Mouse (Mus musculus) midbrain, embryonic 11.5 days (tissue): ENCODE data around the gene Cdc14a. TPM values are rescaled to one million over a fixed set of nuclear protein-coding genes. Genes with fewer than 3 reads are reported as not detected.

Experiments
- ATAC-seq: fragments of 200-750 bp; cut with Nextera tagmentation; 2 replicates; pipeline ENCODE4 v1.8.0; 2017; ENCODE audit warnings: moderate TSS enrichment, moderate library complexity; ENCODE audit not compliant: low FRiP score
- DNase-seq: peaks from one replicate; pipeline ENCODE4 v3.0.0; 2015; ENCODE audit warnings: low spot score; ENCODE audit errors: missing footprints
- H3K27ac ChIP-seq: fragments of 300-500 bp; sonication (generic); 2 replicates; pipeline ENCODE4 v1.5.1; 2014; ENCODE audit warnings: low read depth, low read length
- H3K27me3 ChIP-seq: fragments of 300-500 bp; sonication (generic); 2 replicates; pipeline ENCODE4 v1.6.1; 2014; ENCODE audit warnings: mild to moderate bottlenecking, low read length, moderate library complexity, mixed read lengths; ENCODE audit not compliant: control insufficient read depth, insufficient read depth
- H3K36me3 ChIP-seq: fragments of 300-500 bp; sonication (generic); 2 replicates; pipeline ENCODE4 v1.6.1; 2014; ENCODE audit warnings: mild to moderate bottlenecking, low read length, moderate library complexity, mixed read lengths; ENCODE audit not compliant: control insufficient read depth, insufficient read depth
- H3K4me1 ChIP-seq: fragments of 300-500 bp; sonication (generic); 2 replicates; pipeline ENCODE4 v1.6.1; 2014; ENCODE audit warnings: low read length; ENCODE audit not compliant: control insufficient read depth, insufficient read depth
- H3K4me2 ChIP-seq: fragments of 300-500 bp; sonication (generic); 2 replicates; pipeline ENCODE4 v1.6.1; 2014; ENCODE audit warnings: mild to moderate bottlenecking, moderate library complexity
- H3K4me3 ChIP-seq: fragments of 300-500 bp; sonication (generic); 2 replicates; pipeline ENCODE4 v1.5.1; 2014; ENCODE audit warnings: low read depth, low read length
- H3K9ac ChIP-seq: fragments of 300-500 bp; sonication (generic); 2 replicates; pipeline ENCODE4 v1.6.1; 2014; ENCODE audit warnings: low read length
- H3K9me3 ChIP-seq: fragments of 300-500 bp; sonication (generic); 2 replicates; pipeline ENCODE4 v1.6.1; 2016; ENCODE audit warnings: low read length; ENCODE audit not compliant: control insufficient read depth
- WGBS: fragments of 180-500 bp; shearing (Covaris S2); extraction: QIAGEN DNeasy Blood & Tissue Kit; methylation state at CpG from one replicate; pipeline ENCODE4 v1.1.7; 2014; 5-methylcytosine and 5-hydroxymethylcytosine counted together
- polyA plus RNA-seq: library from polyadenylated mRNA; unstranded; fragments of >200 nt; fragmentation: Nextera tagmentation; extraction: Ambion mirVana; gene quantifications from 2 replicates; pipeline ENCODE4 v1.2.1, GENCODE M21; 2014

The Cdc14a gene
- polyA plus RNA-seq, result 15.5 and 18.2 TPM in 2 replicates

DNA sequence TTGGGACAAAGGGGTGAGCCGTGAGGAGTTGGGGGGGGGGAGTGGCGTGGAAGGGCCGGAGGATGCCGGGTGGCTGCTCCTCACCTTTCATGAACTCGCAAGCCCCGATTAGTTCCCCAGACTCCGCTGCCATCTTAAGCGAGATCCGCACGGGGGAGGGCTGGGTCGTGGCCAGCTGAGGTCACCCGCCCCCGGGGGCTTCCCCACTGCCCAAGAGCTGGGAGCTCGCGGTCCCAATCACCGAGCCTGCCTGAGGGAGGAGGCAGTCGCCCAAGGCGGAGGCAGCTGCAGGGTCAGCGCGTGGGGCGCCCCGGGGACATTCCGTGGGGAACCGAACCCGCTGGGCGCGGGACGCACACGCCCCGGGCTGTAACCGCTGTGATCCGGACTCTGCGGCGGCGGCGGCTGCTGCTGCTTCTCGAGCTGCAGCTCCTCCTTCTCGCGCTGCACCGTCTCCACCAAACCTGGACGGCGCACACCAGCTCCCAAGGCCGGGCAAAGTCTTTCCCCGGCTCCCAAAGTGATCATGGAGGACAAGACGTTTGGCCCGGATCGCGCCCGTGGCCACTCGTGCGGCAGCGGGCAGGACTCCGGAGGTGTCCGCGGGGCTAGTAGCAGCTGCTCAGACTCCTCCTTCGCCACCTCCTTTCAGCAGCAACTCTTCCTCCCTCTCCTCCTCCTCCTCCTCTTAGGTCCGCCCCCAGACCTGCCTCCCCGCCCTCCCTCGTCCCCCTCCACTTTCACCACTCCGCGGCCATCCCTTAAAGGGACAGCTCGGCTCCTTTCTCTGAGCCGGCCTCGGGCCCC is at the start of gene Cdc14a:
Gene Cdc14a, minus strand, starts transcription at position 680 of the 807 bp plus-strand sequence.
- H3K4me1 ChIP-seq, result peaks cover 21% of the 10 kb centered on the region
- ATAC-seq (peak; percentile 94), DNase-seq (peak; percentile 98)
- peak within 1 kb of the TSS; percentile 94 for H3K27ac ChIP-seq
- H3K4me2 ChIP-seq, result peak within 1 kb of the TSS; percentile 87
- no peaks in the 10 kb centered on the region for H3K9me3 ChIP-seq
- no peaks in the 10 kb centered on the region for H3K27me3 ChIP-seq
- peak within 1 kb of the TSS; percentile 95 for H3K4me3 ChIP-seq
- H3K9ac ChIP-seq, result peak within 1 kb of the TSS; percentile 96
- under 1% methylated on average over 62 of the region's 64 CpGs for WGBS
- no peaks in the 10 kb centered on the region for H3K36me3 ChIP-seq

DNA sequence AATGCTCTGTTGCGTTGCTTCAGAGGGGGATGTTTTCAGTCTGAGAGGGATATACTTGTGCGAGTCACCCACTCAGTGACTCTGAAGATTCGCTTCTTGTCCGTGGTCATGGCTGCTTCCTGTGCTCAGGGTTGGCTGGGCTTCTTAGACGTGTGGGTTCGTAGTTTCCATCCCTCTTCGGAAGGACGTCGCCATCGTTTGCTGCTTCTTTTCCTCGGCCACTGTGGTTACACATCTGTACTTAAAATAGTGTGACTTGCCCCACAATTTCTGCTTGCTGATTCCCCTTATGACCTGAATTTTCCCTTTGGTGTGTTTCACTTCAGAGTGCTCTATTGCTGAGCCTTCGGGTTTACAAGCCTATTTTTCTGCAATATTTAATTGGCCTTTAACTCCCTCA is 41.9 kb upstream of the Cdc14a start:
- Histone ChIP-seq H3K36me3 (no peaks in the 10 kb centered on the region), H3K9me3 (no peaks in the 10 kb centered on the region), H3K4me3 (no peak overlapping the region), H3K27ac (no peak overlapping the region), H3K27me3 (no peaks in the 10 kb centered on the region), H3K4me1 (no peaks in the 10 kb centered on the region), H3K9ac (no peak overlapping the region), H3K4me2 (no peak overlapping the region)
- DNase-seq (no peak), ATAC-seq (no peak)
- WGBS, result 94% methylated on average over 12 of the region's 12 CpGs

DNA sequence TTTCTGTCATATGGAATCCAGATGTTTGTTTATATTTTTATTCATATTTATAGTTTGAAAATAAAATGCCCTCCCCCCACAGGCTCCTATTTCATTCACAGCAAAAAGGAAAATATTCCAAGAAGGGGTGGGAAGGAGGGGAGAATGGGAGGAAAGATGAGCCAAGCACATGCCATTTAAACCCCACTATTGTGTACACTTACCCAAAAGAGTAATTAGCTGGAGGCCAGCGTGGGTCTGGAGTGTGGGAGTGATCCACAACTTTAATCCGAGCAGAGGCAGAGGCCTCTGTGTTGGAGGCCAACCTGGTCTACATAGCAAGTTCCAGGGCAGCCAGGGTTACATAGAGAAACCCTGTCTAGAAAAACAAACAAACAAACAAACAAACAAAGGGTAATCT is 40.5 kb upstream of the Cdc14a start:
- Histone ChIP-seq H3K4me2 (no peak overlapping the region), H3K27me3 (no peaks in the 10 kb centered on the region), H3K4me1 (no peaks in the 10 kb centered on the region), H3K9ac (no peak overlapping the region), H3K27ac (no peak overlapping the region), H3K9me3 (no peaks in the 10 kb centered on the region), H3K4me3 (no peak overlapping the region), H3K36me3 (no peaks in the 10 kb centered on the region)
- ATAC-seq (no peak), DNase-seq (no peak)
- WGBS, result 57% methylated on average over 2 of the region's 2 CpGs

DNA sequence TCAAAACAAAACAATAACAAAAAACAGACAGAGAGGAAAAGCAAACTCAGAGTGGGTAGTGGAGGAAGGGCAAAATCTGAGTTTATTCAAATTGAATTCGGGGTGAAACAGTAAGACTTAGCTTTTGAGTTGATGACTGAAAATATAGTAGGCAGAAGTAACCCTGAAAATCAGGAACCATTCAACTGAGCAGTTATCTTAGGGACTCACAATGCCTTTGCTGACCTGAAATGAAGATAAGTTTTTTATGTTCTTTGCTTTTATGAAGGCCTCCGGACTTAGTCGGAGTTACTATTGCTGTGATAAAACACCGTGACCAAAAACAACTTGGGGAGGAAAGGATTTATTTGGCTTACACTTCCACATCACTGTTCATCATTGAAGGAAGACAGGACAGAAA is 37.2 kb upstream of the Cdc14a start:
- Histone ChIP-seq H3K4me3 (no peak overlapping the region), H3K27ac (no peak overlapping the region), H3K4me1 (no peaks in the 10 kb centered on the region), H3K27me3 (no peaks in the 10 kb centered on the region), H3K9me3 (no peaks in the 10 kb centered on the region), H3K4me2 (no peak overlapping the region), H3K9ac (no peak overlapping the region), H3K36me3 (no peaks in the 10 kb centered on the region)
- no peak for DNase-seq
- 79% methylated on average over 4 of the region's 4 CpGs for WGBS
- no peak for ATAC-seq

GRCm38 (mm10) chr3:116454529-116454928 is 30.7 kb upstream of the Cdc14a start:
- WGBS, result 74% methylated on average over 1 of the region's 1 CpGs
- no peak overlapping the region for H3K9ac ChIP-seq
- no peaks in the 10 kb centered on the region for H3K9me3 ChIP-seq
- ATAC-seq (no peak), DNase-seq (no peak)
- H3K4me3 ChIP-seq, result no peak overlapping the region
- no peaks in the 10 kb centered on the region for H3K36me3 ChIP-seq
- H3K27me3 ChIP-seq, result no peaks in the 10 kb centered on the region
- H3K27ac ChIP-seq, result no peak overlapping the region
- no peak overlapping the region for H3K4me2 ChIP-seq
- no peaks in the 10 kb centered on the region for H3K4me1 ChIP-seq

DNA sequence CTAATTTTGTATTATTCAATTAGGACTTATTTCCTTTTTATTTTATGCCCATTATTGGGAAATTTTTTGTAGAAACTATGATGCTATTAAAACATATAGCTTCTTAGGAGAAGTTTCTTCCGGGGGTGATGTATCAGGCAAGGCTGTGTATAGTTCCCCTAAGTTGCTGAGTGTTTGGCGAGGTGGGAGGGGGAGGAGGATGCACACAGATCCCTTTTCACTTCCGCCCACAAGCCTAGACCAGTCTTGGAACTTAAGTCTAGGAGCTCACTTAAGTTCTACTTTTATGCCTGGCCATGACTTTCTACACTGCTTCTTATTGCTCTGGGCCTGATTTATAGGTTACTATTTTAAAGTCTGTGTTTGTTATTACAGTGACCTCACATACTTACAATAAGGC is 26.9 kb upstream of the Cdc14a start:
- H3K4me3 ChIP-seq, result no peak overlapping the region
- H3K36me3 ChIP-seq, result no peaks in the 10 kb centered on the region
- H3K27me3 ChIP-seq, result no peaks in the 10 kb centered on the region
- DNase-seq (no peak), ATAC-seq (no peak)
- no peak overlapping the region for H3K27ac ChIP-seq
- WGBS, result 80% methylated on average over 3 of the region's 3 CpGs
- no peaks in the 10 kb centered on the region for H3K9me3 ChIP-seq
- H3K4me1 ChIP-seq, result no peaks in the 10 kb centered on the region
- no peak overlapping the region for H3K4me2 ChIP-seq
- H3K9ac ChIP-seq, result no peak overlapping the region

GRCm38 (mm10) chr3:116444327-116444726 is 20.5 kb upstream of the Cdc14a start:
- H3K9ac ChIP-seq, result no peak overlapping the region
- H3K27ac ChIP-seq, result no peak overlapping the region
- H3K9me3 ChIP-seq, result no peaks in the 10 kb centered on the region
- ATAC-seq (no peak), DNase-seq (no peak)
- H3K27me3 ChIP-seq, result no peaks in the 10 kb centered on the region
- no peaks in the 10 kb centered on the region for H3K4me1 ChIP-seq
- H3K4me2 ChIP-seq, result no peak overlapping the region
- H3K4me3 ChIP-seq, result no peak overlapping the region
- WGBS, result 90% methylated on average over 9 of the region's 9 CpGs
- H3K36me3 ChIP-seq, result no peaks in the 10 kb centered on the region

DNA sequence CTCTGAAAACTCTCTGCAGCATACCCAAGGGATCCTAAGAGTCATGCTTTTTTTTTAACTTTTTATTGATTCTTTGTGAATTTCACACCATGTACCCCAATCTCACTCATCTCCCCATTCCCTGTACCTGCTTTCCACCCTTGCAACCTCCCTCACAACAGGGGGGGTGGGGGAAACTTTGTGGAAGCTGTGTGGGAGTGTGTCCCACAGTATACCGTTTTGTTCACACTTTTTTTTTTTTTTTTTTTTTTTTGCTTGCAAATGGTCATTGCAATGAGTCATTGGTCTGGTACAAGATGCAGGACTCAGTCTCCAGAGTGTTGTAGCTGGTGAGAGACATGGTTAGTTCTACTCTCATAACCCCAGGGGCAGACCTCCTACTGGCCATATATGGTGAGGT is 19.0 kb upstream of the Cdc14a start:
- no peak overlapping the region for H3K9ac ChIP-seq
- no peaks in the 10 kb centered on the region for H3K27me3 ChIP-seq
- H3K4me1 ChIP-seq, result no peaks in the 10 kb centered on the region
- no peaks in the 10 kb centered on the region for H3K9me3 ChIP-seq
- 79% methylated on average over 1 of the region's 1 CpGs for WGBS
- no peak overlapping the region for H3K4me3 ChIP-seq
- H3K4me2 ChIP-seq, result no peak overlapping the region
- H3K27ac ChIP-seq, result no peak overlapping the region
- ATAC-seq, result no peak
- H3K36me3 ChIP-seq, result no peaks in the 10 kb centered on the region
- no peak for DNase-seq

- WGBS, result 93% methylated on average over 15 of the region's 15 CpGs
- Histone ChIP-seq H3K9me3 (no peaks in the 10 kb centered on the region), H3K9ac (no peak overlapping the region), H3K4me3 (no peak overlapping the region), H3K36me3 (no peaks in the 10 kb centered on the region), H3K27ac (no peak overlapping the region), H3K4me2 (no peak overlapping the region), H3K4me1 (no peaks in the 10 kb centered on the region), H3K27me3 (no peaks in the 10 kb centered on the region)
- DNase-seq (no peak), ATAC-seq (no peak)
Measured at GRCm38 (mm10) chr3:116441518-116442205, 17.8 kb upstream of the Cdc14a start.
